Mouse (Mus musculus) kidney, postnatal 4 days (tissue): ENCODE results near the gene Ly75.

Experiments used
- DNase-seq, 2 experiments: peaks; one replicate each; pipeline ENCODE4 v3.0.0; 2021; ENCODE audit warnings: mixed read lengths in 2 of 2

The Ly75 gene

GRCm38 (mm10) chr2:60382858-60383669, at the start of gene Ly75:
Gene Ly75 (minus strand): TSS chr2:60383303.
- peak; percentile 87 to 92 for DNase-seq

GRCm38 (mm10) chr2:60430315-60431021, 47.4 kb upstream of the Ly75 start:
- no peak for DNase-seq

- DNase-seq = peak; percentile 77 to 81
Measured at GRCm38 (mm10) chr2:60418075-60418474, 35.0 kb upstream of the Ly75 start.

DNA sequence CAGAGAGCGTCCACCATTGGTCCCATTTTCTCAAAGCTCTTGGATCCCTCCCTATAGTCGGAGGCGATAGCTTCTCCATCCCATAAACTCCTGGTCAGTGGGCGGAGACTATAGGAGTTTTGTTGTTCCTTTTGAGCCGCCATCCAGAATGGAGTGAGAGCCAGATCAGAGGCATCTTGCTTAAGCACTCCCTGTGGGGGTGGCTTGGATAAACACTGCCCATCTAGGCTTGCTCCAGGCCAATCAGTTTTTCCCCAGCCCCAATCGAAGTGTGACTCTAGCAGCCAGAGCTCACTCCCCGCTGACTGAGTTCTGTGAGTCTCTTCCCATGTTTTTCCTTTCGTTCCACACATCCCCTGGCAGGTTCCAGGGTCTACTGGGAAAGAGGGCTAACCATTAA, 31.2 kb upstream of the Ly75 start:
- peak; percentile 13 to 33 for DNase-seq

- DNase-seq = no peak
Measured at GRCm38 (mm10) chr2:60413006-60413650, 30.0 kb upstream of the Ly75 start.

DNA sequence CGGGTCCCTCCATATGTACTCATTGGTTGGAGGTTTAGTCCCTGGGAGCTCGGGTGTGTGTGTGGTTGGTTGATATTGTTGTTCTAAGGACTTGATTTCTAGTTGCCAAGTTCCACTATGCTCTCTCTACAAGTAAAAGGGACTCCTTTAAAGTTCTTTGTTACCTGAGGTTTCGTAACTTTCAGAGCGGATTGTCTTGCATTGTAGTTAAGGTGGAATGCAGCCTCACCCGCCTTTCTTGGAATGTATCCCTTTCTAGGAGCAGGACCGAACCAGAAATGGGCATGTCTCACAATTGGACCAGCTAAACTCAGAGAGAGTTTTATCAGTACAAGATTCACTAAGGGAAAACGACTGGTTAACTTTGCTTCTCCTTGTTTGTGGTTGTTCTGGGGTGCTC, 28.1 kb upstream of the Ly75 start:
- no peak for DNase-seq

GRCm38 (mm10) chr2:60409989-60410763, 27.1 kb upstream of the Ly75 start:
- no peak for DNase-seq

DNA sequence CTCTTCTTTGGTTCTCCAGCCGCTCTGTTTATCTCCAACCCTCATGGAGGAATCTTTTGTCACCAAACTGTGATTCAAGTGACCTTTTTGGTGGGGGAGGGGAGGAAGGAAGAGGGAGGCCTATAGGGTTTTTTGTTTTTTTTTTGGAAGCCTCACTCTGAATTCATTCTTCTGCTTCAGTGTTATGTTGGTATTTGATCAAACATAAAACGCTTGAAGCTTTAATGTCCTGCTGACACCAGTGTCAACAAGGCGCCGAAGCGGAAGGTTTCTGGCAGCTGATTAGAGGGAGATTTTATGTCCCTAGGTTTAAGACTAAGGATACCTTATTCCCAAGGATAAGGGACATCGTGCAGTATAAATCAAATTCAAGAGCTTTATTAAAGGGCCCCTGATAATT, 26.1 kb upstream of the Ly75 start:
- DNase-seq = peak in 1 of 2 experiments; percentile 33

DNA sequence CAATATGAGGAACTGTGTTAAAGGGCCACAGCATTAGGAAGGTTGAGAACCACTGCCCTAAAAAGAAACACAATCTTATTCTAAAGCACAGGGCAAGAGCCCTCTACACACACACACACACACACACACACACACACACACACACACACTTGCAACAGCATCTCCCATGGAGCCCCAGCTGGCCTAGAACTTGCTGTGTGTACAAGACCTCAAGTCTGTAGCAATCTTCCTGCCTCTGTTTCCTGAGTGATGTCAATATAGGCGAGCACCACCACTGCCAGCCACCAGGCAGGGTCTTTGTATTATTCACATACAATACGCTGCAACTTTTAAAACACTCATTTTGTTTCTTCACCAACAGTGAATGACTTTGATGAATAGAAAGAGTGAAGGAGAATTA, 24.3 kb upstream of the Ly75 start:
- DNase-seq = no peak

DNA sequence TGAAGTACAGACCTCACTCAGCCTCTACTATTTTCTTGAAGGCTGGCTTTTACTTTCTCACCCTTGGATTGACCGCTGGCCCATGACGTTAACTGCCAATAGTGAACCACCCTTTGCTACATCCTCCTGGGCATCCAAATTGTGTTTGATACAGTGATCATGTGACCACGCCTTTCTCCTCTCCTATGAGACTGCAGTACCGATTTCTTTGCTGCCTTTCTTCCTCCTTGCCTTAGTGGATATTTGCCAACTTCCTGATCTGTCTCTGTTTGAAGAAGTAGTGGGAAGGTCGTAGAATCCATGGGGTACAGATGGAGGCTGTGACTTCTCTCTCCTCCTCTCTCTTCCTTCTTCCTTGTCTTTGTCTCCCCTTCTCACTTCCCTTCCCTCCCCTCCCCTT, 22.3 kb upstream of the Ly75 start:
- no peak for DNase-seq

DNA sequence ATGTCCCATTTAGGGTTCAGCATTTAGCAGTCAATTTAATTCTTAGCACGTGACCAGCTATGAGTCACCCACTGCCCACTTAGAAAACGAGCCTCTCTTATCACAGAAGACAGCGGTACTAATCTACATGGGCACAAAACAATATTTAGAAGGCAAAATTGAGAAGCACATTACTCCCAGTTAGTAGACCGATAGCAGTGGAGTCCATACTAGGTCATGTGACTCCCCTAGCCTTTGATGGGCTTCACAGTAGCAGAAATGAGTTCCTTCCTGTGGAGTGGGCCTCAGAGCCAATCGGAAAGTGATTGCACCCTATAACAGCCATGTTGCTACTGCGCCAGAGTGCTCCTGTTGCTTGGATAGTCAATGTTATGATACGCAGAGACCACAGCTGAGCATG, 21.7 kb upstream of the Ly75 start:
- DNase-seq = no peak

GRCm38 (mm10) chr2:60401694-60402093, 18.6 kb upstream of the Ly75 start:
- no peak for DNase-seq

- no peak for DNase-seq
Measured at GRCm38 (mm10) chr2:60393786-60394185, 10.7 kb upstream of the Ly75 start.

DNA sequence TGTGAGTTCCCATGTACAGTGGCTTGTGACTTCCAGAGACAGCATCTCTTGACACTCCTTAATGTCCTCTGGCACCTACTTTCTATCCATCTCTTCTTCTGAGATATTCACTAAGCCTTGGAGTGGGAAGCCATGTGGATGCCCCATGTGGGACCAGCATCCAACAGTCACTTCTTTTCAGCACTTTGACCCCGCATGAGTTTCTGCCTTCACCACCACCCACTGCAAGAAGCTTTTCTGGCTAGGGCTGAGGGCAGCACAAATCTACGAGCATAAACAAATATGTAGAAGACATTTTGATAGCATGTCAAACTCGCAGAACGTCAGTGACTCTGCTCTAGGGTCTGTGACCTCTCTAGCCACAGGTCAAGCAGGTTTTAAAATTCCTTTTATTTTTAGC, 9.2 kb upstream of the Ly75 start:
- no peak for DNase-seq

GRCm38 (mm10) chr2:60387363-60387762, 4.3 kb upstream of the Ly75 start:
- no peak for DNase-seq

GRCm38 (mm10) chr2:60386835-60387234, 3.7 kb upstream of the Ly75 start:
- no peak for DNase-seq

DNA sequence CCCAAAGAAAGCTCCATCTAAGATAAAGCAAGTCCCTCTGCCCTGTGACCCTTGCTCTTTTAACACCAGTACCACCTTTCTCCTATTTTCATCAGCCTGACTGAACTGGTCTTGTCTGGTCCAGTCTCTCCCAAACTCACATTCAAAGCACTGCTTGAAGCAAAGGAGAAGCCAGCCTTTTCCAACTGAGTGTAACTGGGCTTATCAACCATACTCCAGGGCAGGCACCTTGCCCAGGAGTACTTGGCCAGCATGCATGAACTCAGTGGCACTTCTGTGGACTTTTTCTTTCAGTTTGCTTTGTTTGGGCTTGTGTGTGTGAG, 1.6 kb upstream of the Ly75 start:
- DNase-seq = peak in 1 of 2 experiments; percentile 7

DNA sequence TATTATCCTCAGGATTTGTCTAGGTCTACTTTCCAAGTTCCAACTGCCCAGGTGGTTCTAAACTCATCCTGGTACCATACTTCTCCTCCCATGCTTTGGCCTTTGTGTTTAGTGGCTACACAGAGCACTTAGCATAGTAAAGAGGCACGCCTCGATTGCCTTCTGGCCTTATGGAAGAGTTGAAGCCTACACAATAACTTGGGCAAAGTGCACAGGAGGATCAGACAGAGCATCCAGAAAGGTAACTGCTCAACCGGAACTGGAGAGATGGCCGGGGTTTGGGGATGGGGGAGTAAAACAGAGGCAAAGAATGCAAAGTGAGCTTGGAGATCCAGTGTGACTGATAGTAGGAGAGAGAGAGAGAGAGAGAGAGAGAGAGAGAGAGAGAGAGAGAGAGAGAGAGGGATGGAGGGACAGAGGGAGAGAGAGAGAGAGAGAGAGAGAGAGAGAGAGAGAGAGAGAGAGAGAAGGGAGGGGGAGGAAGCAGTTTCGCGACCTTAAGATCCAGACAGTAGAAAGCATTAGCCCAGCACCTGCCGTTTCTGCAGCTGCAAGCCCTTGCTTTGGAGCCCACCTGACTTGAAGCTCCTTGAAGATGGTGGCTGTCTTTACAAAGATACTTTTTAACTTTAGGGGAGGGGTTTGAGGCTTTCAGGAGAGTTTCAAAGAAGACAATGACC, 1.1 kb upstream of the Ly75 start:
- DNase-seq = no peak

- DNase-seq = no peak
Measured at GRCm38 (mm10) chr2:60382346-60382745, 757 bp downstream of the Ly75 start.

DNA sequence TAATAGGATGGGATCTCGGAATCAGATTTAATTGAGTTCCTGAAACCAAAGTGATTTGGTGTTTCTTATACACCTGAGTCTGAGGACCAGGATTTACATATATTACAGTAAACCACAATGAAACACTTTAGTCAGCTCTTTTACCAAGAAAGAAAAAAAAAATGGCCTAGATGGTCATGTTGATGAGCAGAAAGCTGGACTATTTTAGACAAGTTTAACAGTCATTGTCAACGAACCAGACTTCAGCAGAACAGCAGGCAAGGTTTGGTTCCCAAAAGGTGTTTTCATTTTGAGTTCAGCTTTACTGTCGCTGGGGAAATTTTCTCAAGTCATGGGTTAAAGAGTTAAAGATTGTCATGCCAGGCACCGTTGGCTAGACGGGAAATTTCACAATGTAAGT, 5.8 kb downstream of the Ly75 start:
- no peak for DNase-seq

GRCm38 (mm10) chr2:60375608-60376107, 7.4 kb downstream of the Ly75 start:
- no peak for DNase-seq

GRCm38 (mm10) chr2:60375126-60375525, 8.0 kb downstream of the Ly75 start:
- DNase-seq = no peak
